Mouse (Mus musculus) gastrocnemius, postnatal 10 days (tissue): ENCODE results near the gene Crybg3. TPM values are rescaled to one million over a fixed set of nuclear protein-coding genes. Genes with fewer than 3 reads are reported as not detected.

Experiments used
- DNase-seq: peaks from one replicate; pipeline ENCODE4 v3.0.0; 2021; ENCODE audit warnings: mixed read lengths
- long read RNA-seq, 2 experiments: library from polyadenylated mRNA; stranded (forward); transcript quantifications; one replicate each; pipeline ENCODE4 v2.0.0; 2021
- total RNA-seq, 2 experiments: library from RNA; stranded (reverse); gene quantifications; 2 replicates each; pipeline ENCODE4 v1.2.3; 2021

Crybg3 gene
- 10 to 100 TPM; 28.1 to 29.0 TPM for total RNA-seq
- long read RNA-seq, experiment 1, full-length matches to known transcripts = 8 of 15 reads
- long read RNA-seq, experiment 1, partial matches to known transcripts = 1 of 15 reads
- long read RNA-seq, experiment 1, other reads (novel, unspliced or antisense) = 6 of 15 reads
- long read RNA-seq, experiment 2, full-length matches to known transcripts = 5 of 10 reads
- long read RNA-seq, experiment 2, partial matches to known transcripts = 0 of 10 reads
- long read RNA-seq, experiment 2, other reads (novel, unspliced or antisense) = 5 of 10 reads

DNA sequence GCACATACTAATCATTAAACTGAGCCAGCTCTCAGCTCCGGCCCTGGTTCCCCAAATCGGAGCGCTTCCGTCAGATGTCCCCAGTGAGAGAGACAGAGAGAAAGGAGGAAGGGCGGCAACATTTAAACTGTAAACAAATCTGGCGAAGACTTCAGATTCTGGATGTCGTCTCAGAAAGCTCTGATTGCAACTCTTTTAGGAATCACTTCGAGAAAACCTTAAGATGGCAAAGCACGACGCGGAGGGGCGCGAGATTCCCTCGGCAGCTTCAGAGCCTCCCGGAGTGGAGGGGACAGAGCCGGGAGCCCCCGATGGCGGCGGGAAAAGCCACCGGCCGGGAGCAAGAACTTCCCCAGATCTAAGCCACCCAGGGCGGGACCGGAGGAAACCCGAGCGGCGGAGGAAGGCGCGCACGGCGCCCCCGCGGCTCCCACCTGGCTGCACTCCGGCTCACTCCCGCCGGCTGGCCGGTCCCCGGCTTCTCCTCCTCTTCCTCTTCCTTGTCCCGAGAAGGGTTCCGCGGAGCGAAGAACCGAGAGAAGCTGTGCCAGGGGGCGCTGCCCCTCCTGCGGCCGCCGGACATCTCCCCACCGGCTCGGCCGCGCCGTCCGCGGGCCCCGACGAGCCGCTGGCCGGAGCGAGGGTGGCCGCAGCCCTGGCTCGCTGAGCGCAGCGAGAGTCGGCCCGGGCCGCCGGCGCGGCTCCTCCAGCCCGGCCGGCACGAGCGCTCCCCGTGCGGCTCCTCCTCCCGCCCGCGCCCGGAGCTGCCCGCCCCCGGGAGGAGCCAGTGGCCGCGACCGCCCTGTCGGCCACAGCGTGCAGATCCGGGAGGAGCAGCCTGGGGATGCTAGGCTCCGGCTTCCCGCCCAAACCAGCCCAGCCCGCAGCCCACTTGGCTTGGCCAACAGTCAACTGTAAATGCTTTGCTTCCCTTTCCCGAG is at the start of gene Crybg3:
Gene Crybg3 (minus strand): TSS at position 669 of the 941 bp plus-strand sequence.
- peak; percentile 88 for DNase-seq

DNA sequence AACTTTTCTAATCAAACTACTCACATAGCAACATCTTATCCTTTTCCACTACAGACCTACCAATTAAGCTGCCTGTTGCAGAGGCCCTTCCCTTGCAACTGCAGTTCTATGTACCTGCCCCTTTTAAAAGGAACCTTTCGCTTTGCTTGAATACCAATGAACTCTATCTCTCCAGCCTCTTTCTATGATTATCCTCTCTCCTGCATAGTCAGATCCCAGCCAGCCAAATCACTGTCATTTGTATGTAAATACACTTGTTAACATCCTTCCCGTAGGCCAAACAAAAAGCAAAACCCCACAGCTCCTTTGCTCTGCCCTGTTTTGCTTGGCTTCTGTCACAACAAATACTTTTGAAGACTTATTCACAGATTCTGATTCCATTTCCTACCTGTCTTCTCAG is 43.0 kb upstream of the Crybg3 start:
- no peak for DNase-seq

GRCm38 (mm10) chr16:59639985-59640384 is 39.2 kb upstream of the Crybg3 start:
- DNase-seq = no peak

- peak; percentile 97 for DNase-seq
These were observed 38.4 kb upstream of the Crybg3 start, which contains the start of gene Arl6 for GRCm38 (mm10) chr16:59639102-59639691. Arl6 (minus strand) TSS chr16:59639391.

- no peak for DNase-seq
These were observed 33.8 kb upstream of the Crybg3 start for GRCm38 (mm10) chr16:59634598-59634997.

DNA sequence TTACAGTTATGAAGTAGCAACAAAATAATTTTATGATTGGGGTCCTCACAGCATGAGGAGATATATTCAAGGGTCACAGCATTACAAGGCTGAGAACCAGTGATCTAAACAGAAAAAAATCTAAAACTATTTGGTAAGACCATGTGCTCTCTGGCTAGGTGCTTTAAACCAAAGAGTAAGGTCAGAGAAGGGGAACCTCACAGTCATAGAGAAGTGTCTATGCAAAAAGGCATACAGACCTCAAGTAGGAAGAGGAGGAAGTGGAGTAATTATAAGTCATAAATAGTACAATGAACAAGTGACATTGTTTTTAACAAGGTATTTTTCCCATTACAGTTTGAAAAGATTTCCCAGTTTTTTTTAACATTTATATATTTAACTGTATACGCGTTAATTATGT is 20.8 kb upstream of the Crybg3 start:
- DNase-seq = no peak

GRCm38 (mm10) chr16:59617167-59617566 is 16.4 kb upstream of the Crybg3 start:
- DNase-seq = peak; percentile 27

DNA sequence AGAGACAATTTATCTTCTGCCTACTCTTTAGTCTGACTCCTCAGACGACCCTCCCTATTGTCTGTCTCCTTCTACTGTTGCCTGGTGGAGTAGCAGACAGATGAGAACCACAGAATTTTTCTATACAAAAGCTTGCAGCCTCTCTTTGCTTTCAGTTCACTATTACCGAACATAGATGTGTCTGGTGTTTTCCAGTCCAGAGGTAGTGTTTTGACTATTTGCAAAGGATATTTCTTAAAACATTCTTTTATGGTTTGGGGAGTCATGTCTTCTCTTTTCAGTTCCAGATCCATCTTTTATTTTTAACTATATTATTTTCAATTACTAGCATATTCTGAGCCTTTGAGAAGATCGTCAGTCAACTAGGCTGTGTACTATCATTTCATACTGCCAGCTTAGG is 14.9 kb upstream of the Crybg3 start:
- no peak for DNase-seq

DNA sequence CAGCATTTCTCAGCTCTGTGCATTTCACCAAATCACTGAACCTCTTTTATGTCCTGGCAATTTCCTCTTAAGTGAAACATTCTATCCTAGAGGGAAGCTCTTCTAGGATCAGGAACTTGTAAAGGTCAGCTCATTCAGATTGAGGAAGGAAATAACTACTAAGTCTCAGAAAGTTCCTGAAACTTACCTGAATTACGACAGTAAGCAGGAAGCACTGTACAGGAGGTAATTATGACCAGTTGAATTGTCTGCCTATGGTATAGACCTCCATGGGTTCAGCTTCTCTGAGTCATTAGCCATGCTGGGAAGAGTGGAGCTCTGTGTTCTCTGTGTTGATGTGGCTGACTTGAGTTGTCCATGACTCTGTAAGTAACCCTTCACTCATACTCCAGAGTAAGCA is 10.0 kb upstream of the Crybg3 start:
- DNase-seq = no peak

GRCm38 (mm10) chr16:59604078-59604781 is 3.5 kb upstream of the Crybg3 start:
- DNase-seq = no peak

GRCm38 (mm10) chr16:59599411-59600265 is 1.1 kb downstream of the Crybg3 start:
- no peak for DNase-seq

- DNase-seq = no peak
These were observed 1.8 kb downstream of the Crybg3 start for GRCm38 (mm10) chr16:59598997-59599396.

- no peak for DNase-seq
These were observed 3.5 kb downstream of the Crybg3 start for GRCm38 (mm10) chr16:59597256-59597655.

GRCm38 (mm10) chr16:59594714-59595113 is 6.1 kb downstream of the Crybg3 start:
- DNase-seq = no peak

DNA sequence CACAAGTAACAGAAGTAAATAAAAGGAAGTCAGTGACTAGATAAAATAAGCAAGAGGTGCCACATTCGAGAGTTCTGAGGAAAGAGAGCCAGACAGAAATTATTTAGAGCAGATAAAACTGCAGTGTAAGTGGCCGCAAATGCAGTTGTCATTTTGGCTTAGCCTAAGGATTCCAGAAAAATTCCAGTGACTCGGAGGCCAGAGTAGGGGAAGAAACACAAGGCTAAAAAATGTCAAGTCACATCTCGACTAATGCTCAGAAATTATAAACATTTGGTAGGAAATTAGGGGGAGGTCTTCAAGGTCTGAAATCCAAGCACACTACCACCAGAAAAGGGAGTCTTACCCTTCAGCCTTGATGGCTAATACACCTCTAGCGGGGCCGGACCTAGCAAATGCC is 10.0 kb downstream of the Crybg3 start:
- DNase-seq = no peak

DNA sequence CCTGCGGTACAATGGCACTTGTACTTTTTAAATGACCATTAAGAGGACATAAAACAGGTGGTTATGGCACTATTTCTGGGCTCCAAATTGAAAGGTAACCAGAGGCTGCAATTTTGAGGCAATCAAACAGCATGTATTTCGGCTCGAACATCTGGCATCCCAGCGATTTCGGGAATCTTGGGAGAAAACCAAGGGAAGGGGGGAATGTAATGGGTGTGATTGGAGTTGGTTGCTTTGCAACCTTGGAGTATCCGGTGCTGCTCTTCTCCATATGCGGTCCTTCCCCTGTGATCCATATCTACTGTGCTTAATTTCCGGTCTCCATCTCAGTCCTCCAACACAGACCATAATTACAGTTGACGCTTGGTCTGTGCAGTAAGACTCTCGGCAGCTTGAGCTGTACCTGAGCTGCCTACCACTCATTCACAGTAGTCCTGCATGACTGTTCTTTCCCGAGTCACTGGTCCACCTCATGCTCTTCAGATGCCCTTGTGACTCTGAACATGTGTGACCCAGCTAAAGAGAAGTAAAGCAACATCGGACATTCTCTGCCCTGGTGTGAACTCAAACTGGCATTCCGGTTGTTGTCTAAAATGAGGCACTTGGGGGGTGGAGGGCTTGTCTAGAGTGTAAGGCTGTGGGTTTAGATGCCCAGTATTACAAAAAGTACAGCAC is 12.3 kb downstream of the Crybg3 start:
- DNase-seq = no peak

- no peak for DNase-seq
These were observed 13.0 kb downstream of the Crybg3 start for GRCm38 (mm10) chr16:59587816-59588215.

GRCm38 (mm10) chr16:59586911-59587310 is 13.9 kb downstream of the Crybg3 start:
- no peak for DNase-seq

DNA sequence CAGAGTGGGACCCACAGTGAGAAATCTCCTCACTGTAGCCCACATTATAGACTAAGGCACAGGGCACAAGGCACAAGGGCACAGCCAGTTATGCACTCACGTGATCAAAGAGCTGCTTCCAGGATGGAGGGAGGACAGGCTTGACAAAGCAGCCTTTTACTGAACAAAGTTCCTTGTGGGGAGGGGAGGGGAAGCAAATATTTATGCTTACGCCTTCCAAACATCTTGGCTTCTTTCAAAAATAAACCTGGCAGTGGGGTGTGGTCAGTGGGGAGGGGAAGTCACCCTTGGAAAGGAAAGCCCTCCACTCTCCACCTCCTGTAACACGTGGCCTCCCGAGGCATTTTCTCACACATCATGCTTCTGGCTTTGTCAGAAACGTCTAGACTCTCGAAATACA is 14.5 kb downstream of the Crybg3 start:
- DNase-seq = no peak

GRCm38 (mm10) chr16:59585706-59586244 is 15.0 kb downstream of the Crybg3 start:
- no peak for DNase-seq
